In genomic region chr15:8382213-8382612, GRCm38 (mm10) we compare ENCODE assay signal across 8 mouse cellular contexts.
DNase-seq lines count a peak whose midpoint lies in the region; ATAC-seq lines count a peak whose summit lies in the region.

No protein-coding gene starts in this region.

- whole genome bisulfite sequencing in midbrain, embryonic 14.5 days, result 72% methylated on average over 3 of the region's 3 CpGs
- WGBS in midbrain, embryonic 10.5 days, result 72% methylated on average over 3 of the region's 3 CpGs
- 77% methylated on average over 3 of the region's 3 CpGs for WGBS in neural tube, embryonic 15.5 days

- peak; percentile 8 for DNase-seq in gastrocnemius, postnatal 10 days
- no peak for DNase-seq in gastrocnemius, postnatal 36 days
- DNase-seq in midbrain, embryonic 14.5 days, result peak; percentile 81
- DNase-seq in midbrain, embryonic 10.5 days (ENCODE audit: low spot score), result no peak
- peak; percentile 15 for DNase-seq in T-cell, adult 2 months (ENCODE audit: low spot score)
- DNase-seq in induced T-regulatory cell, adult 2 months (ENCODE audit: low read depth), result peak; percentile 64
- DNase-seq in telencephalon, adult 2 months (ENCODE audit: low read depth, low spot score), result peak; percentile 24

- H3K9ac ChIP-seq in midbrain, embryonic 14.5 days (replicated peaks; ENCODE audit: low read length), result no peak overlapping the region
- H3K9ac ChIP-seq in neural tube, embryonic 15.5 days (replicated peaks), result no peak overlapping the region

- no peak for ATAC-seq in midbrain, embryonic 14.5 days (ENCODE audit: low FRiP score, low TSS enrichment)
- no peak for ATAC-seq in neural tube, embryonic 15.5 days (ENCODE audit: low FRiP score)

- H3K27ac ChIP-seq in midbrain, embryonic 14.5 days (replicated peaks; ENCODE audit: low read depth, low read length), result no peak overlapping the region
- H3K27ac ChIP-seq in midbrain, embryonic 10.5 days (replicated peaks), result no peak overlapping the region
- H3K27ac ChIP-seq in neural tube, embryonic 15.5 days (replicated peaks), result no peak overlapping the region

- H3K4me3 ChIP-seq in midbrain, embryonic 14.5 days (replicated peaks; ENCODE audit: low read depth, low read length), result no peak overlapping the region
- H3K4me3 ChIP-seq in midbrain, embryonic 10.5 days, result no peak overlapping the region
- no peak overlapping the region for H3K4me3 ChIP-seq in neural tube, embryonic 15.5 days (replicated peaks)

- no peaks in the 10 kb centered on the region for H3K4me1 ChIP-seq in midbrain, embryonic 14.5 days (ENCODE audit: control insufficient read depth, insufficient read depth, low read length)
- no peaks in the 10 kb centered on the region for H3K4me1 ChIP-seq in midbrain, embryonic 10.5 days
- no peaks in the 10 kb centered on the region for H3K4me1 ChIP-seq in neural tube, embryonic 15.5 days

- H3K9me3 ChIP-seq in midbrain, embryonic 14.5 days (ENCODE audit: control insufficient read depth, low read length), result no peaks in the 10 kb centered on the region
- no peaks in the 10 kb centered on the region for H3K9me3 ChIP-seq in midbrain, embryonic 10.5 days (replicated peaks)
- no peaks in the 10 kb centered on the region for H3K9me3 ChIP-seq in neural tube, embryonic 15.5 days (replicated peaks)

- H3K4me2 ChIP-seq in midbrain, embryonic 14.5 days (ENCODE audit: low read length), result no peak overlapping the region
- H3K4me2 ChIP-seq in neural tube, embryonic 15.5 days, result no peak overlapping the region

- H3K36me3 ChIP-seq in midbrain, embryonic 14.5 days (ENCODE audit: control insufficient read depth, insufficient read depth, low read length), result no peaks in the 10 kb centered on the region
- no peaks in the 10 kb centered on the region for H3K36me3 ChIP-seq in midbrain, embryonic 10.5 days
- H3K36me3 ChIP-seq in neural tube, embryonic 15.5 days, result no peaks in the 10 kb centered on the region

- no peaks in the 10 kb centered on the region for H3K27me3 ChIP-seq in midbrain, embryonic 14.5 days (ENCODE audit: control insufficient read depth, insufficient read depth, low read length)
- no peaks in the 10 kb centered on the region for H3K27me3 ChIP-seq in midbrain, embryonic 10.5 days (ENCODE audit: low read depth, poor library complexity, severe bottlenecking)
- H3K27me3 ChIP-seq in neural tube, embryonic 15.5 days (replicated peaks), result no peaks in the 10 kb centered on the region

- intact Hi-C loops in gastrocnemius, postnatal 36 days (cut with DNase I), result loop anchor here (5.0 kb wide), 2 partner anchors 65 to 195 kb away; no protein-coding TSS in a partner anchor

Comparison
In these comparisons a context has a peak if more than half of its experiments do, and no peak if none do; other contexts are left out.
1. DNase-seq: peak in gastrocnemius, postnatal 10 days (single experiment), midbrain, embryonic 14.5 days (single experiment), T-cell, adult 2 months (single experiment), induced T-regulatory cell, adult 2 months (single experiment) and telencephalon, adult 2 months (single experiment); none in gastrocnemius, postnatal 36 days (0 of 2) and midbrain, embryonic 10.5 days (single experiment).